Mouse (Mus musculus): ENCODE measurements around the gene Abhd5. TPM values are rescaled to one million over a fixed set of nuclear protein-coding genes. Genes with fewer than 3 reads are reported as not detected.
"Not testable (repeated sequence)": the region's sequence is repeated elsewhere in the genome, so short reads cannot be mapped to it uniquely, and the experiment has no call there.

Abhd5 gene
- total and polyA plus RNA-seq, 2 experiments from 2014 or later = 28.6 to 53.3 TPM

GRCm38 (mm10) chr9:122311051-122311760 is 40.2 kb upstream of the Abhd5 start:
- Histone ChIP-seq H3K4me2 (ENCODE audit: low read depth, low read length) (peak overlapping the region; percentile 74), H3K36me3 (replicated peaks; ENCODE audit: control insufficient read depth, insufficient read depth, low read length) (no peaks in the 10 kb centered on the region), H3K4me1 (ENCODE audit: control insufficient read depth, insufficient read depth) (0 out of 2 replicates have a peak, but pooled peaks cover 3% of the 10 kb centered on the region), H3K9me3 (replicated peaks; ENCODE audit: control insufficient read depth, low read length) (no peaks in the 10 kb centered on the region), H3K4me3 (ENCODE audit: low read depth, low read length) (peak overlapping the region; percentile 60), H3K27ac (ENCODE audit: low read depth) (peak overlapping the region; percentile 70; the same call in 1 of the 2 replicates), H3K9ac (replicated peaks; ENCODE audit: low read depth, low read length) (peak overlapping the region; percentile 59; the same call in 1 of the 2 replicates), H3K27me3 (ENCODE audit: control insufficient read depth, insufficient read depth, low read length) (no peaks in the 10 kb centered on the region)
- WGBS = 73% methylated on average over 7 of the region's 7 CpGs
- ATAC-seq (ENCODE audit: insufficient read depth, low read depth) = peak; percentile 24; the same call in 1 of the 2 replicates
- no peak for DNase-seq (ENCODE audit: low spot score)
- TF ChIP-seq EP300 (IDR thresholded peaks at IDR 0.05; ENCODE audit: low read depth) (no peak), CTCF (IDR thresholded peaks at IDR 0.05; ENCODE audit: low read depth) (no peak)

GRCm38 (mm10) chr9:122312296-122312990 is 39.0 kb upstream of the Abhd5 start:
- H3K9ac ChIP-seq (replicated peaks; ENCODE audit: low read depth, low read length) = no peak overlapping the region
- no peak overlapping the region for H3K4me3 ChIP-seq (ENCODE audit: low read depth, low read length)
- H3K36me3 ChIP-seq (replicated peaks; ENCODE audit: control insufficient read depth, insufficient read depth, low read length) = no peaks in the 10 kb centered on the region
- H3K9me3 ChIP-seq (replicated peaks; ENCODE audit: control insufficient read depth, low read length) = no peaks in the 10 kb centered on the region
- no peak overlapping the region for H3K27ac ChIP-seq (ENCODE audit: low read depth)
- no peak for TF ChIP-seq EP300 (IDR thresholded peaks at IDR 0.05; ENCODE audit: low read depth)
- 74% methylated on average over 7 of the region's 7 CpGs for WGBS
- H3K4me2 ChIP-seq (ENCODE audit: low read depth, low read length) = no peak overlapping the region
- ATAC-seq (ENCODE audit: insufficient read depth, low read depth) = no peak
- 0 out of 2 replicates have a peak, but pooled peaks cover 3% of the 10 kb centered on the region for H3K4me1 ChIP-seq (ENCODE audit: control insufficient read depth, insufficient read depth)
- no peak for DNase-seq (ENCODE audit: low spot score)
- 0 out of 2 replicates have a peak, but pooled peaks cover 2% of the 10 kb centered on the region for H3K27me3 ChIP-seq (ENCODE audit: control insufficient read depth, insufficient read depth, low read length)

DNA sequence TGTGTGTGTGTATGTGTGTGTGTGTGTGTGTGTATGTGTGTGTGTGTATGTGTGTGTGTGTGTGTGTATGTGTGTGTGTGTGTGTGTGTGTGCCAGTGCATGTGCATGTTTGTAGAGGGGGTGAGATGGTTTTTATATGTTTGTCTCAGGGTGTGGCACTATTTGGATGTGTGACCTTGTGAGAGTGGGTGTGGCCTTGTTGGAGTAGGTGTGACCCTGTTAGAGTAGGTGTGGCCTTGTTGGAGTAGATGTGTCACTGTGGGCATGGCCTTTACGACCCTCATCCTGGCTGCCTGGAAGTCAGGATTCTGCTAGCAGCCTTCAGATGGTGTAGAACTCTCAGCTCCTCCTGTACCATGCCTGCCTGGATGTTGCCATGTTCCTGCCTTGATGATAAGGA is 38.3 kb upstream of the Abhd5 start:
- not testable (repeated sequence) for H3K27me3 ChIP-seq (ENCODE audit: control insufficient read depth, insufficient read depth, low read length); H3K4me2 ChIP-seq (ENCODE audit: low read depth, low read length); H3K9me3 ChIP-seq (replicated peaks; ENCODE audit: control insufficient read depth, low read length); ATAC-seq (ENCODE audit: insufficient read depth, low read depth); DNase-seq (ENCODE audit: low spot score); H3K27ac ChIP-seq (ENCODE audit: low read depth); H3K4me1 ChIP-seq (ENCODE audit: control insufficient read depth, insufficient read depth); H3K4me3 ChIP-seq (ENCODE audit: low read depth, low read length); H3K36me3 ChIP-seq (replicated peaks; ENCODE audit: control insufficient read depth, insufficient read depth, low read length); H3K9ac ChIP-seq (replicated peaks; ENCODE audit: low read depth, low read length)
- 71% methylated on average over 1 of the region's 1 CpGs for WGBS

DNA sequence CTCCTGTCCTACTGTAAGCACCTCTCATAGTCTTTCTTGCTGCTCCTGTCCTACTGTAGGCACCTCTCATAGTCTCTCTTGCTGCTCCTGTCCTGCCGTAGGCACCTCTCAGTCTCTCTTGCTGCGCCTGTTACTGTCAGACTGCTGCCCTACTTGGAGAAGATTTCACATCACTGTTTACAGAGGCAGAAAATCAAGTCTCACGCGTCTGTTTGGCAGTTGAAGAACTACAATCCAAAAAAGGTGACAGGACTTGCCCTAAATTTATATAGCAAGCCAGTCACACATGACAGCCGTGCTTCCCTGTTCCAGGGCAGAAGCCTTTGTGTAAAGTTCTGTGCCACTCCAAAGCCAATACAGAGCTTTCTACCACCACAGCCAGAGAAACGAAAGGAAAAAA is 37.0 kb upstream of the Abhd5 start:
- Histone ChIP-seq H3K4me3 (ENCODE audit: low read depth, low read length) (no peak overlapping the region), H3K27me3 (ENCODE audit: control insufficient read depth, insufficient read depth, low read length) (0 out of 2 replicates have a peak, but pooled peaks cover 3% of the 10 kb centered on the region), H3K4me1 (ENCODE audit: control insufficient read depth, insufficient read depth) (0 out of 2 replicates have a peak, but pooled peaks cover 2% of the 10 kb centered on the region), H3K36me3 (replicated peaks; ENCODE audit: control insufficient read depth, insufficient read depth, low read length) (no peaks in the 10 kb centered on the region), H3K4me2 (ENCODE audit: low read depth, low read length) (no peak overlapping the region), H3K9me3 (replicated peaks; ENCODE audit: control insufficient read depth, low read length) (no peaks in the 10 kb centered on the region), H3K27ac (ENCODE audit: low read depth) (no peak overlapping the region), H3K9ac (replicated peaks; ENCODE audit: low read depth, low read length) (no peak overlapping the region)
- no peak for DNase-seq (ENCODE audit: low spot score)
- TF ChIP-seq CTCF (IDR thresholded peaks at IDR 0.05; ENCODE audit: low read depth) = no peak
- TF ChIP-seq EP300 (IDR thresholded peaks at IDR 0.05; ENCODE audit: low read depth) = no peak
- no peak for ATAC-seq (ENCODE audit: insufficient read depth, low read depth)
- 79% methylated on average over 6 of the region's 6 CpGs for WGBS

- ATAC-seq (ENCODE audit: insufficient read depth, low read depth) (no peak), DNase-seq (ENCODE audit: low spot score) (no peak)
- TF ChIP-seq EP300 (IDR thresholded peaks at IDR 0.05; ENCODE audit: low read depth) = no peak
- TF ChIP-seq CTCF (IDR thresholded peaks at IDR 0.05; ENCODE audit: low read depth) = no peak
- H3K4me1 ChIP-seq (ENCODE audit: control insufficient read depth, insufficient read depth) = no peaks in the 10 kb centered on the region
- no peak overlapping the region for H3K4me2 ChIP-seq (ENCODE audit: low read depth, low read length)
- WGBS = 49% methylated on average over 4 of the region's 4 CpGs
- no peaks in the 10 kb centered on the region for H3K9me3 ChIP-seq (replicated peaks; ENCODE audit: control insufficient read depth, low read length)
- no peak overlapping the region for H3K4me3 ChIP-seq (ENCODE audit: low read depth, low read length)
- H3K36me3 ChIP-seq (replicated peaks; ENCODE audit: control insufficient read depth, insufficient read depth, low read length) = no peaks in the 10 kb centered on the region
- H3K27ac ChIP-seq (ENCODE audit: low read depth) = no peak overlapping the region
- no peak overlapping the region for H3K9ac ChIP-seq (replicated peaks; ENCODE audit: low read depth, low read length)
- H3K27me3 ChIP-seq (ENCODE audit: control insufficient read depth, insufficient read depth, low read length) = 0 out of 2 replicates have a peak, but pooled peaks cover 3% of the 10 kb centered on the region
Measured at GRCm38 (mm10) chr9:122314942-122315341, 36.5 kb upstream of the Abhd5 start.

Measured in heart, postnatal 0 days (tissue).